Comparison of ENCODE assay signal across 9 mouse cellular contexts in the genomic region with DNA sequence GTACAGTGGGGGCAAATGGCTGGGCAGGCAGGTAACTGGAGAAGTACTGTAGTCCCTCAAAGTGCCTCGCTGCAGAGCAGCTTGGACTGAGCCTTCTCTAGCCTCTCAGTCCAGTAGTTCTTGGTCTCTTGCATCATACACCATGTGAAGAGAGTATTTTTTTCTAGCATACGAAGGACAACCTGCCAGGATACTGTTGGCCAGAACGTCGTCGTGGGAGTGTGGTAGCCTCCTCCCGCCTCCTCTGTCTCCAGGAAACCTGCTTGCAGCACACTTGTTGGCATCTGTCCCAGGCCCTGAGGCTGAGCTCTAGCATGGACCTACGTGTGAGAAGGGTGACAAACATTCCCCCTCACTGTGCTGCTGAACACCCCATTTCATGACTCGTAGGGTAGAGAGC. TPM values are rescaled to one million over a fixed set of nuclear protein-coding genes. Genes with fewer than 3 reads are reported as not detected.
A peak's percentile ranks its signal among the peaks of the same experiment; 100 is the strongest.
DNase-seq lines count a peak whose midpoint lies in the region; ATAC-seq lines count a peak whose summit lies in the region.
"Had no signal": no experiment of that assay in that cellular context is flagged by ENCODE, and none has a peak within 500 bp of the region (broad histone marks: within the 10 kb centered on the region; RNA-seq: fewer than 3 reads in every experiment).

No protein-coding gene starts in this region.

- H3K27me3 ChIP-seq in intestine, embryonic 16.5 days (replicated peaks; ENCODE audit: control insufficient read depth, insufficient read depth, low read length) = no peaks in the 10 kb centered on the region
- no peaks in the 10 kb centered on the region for H3K27me3 ChIP-seq in intestine, embryonic 15.5 days (replicated peaks)
- H3K27me3 ChIP-seq: neural tube, embryonic 13.5 days had no signal

- peaks cover 8% of the 10 kb centered on the region for H3K4me1 ChIP-seq in intestine, embryonic 16.5 days (ENCODE audit: control insufficient read depth, insufficient read depth, low read length)
- 0 out of 2 replicates have a peak, but pooled peaks cover 9% of the 10 kb centered on the region for H3K4me1 ChIP-seq in intestine, embryonic 15.5 days (replicated peaks)

- DNase-seq in adrenal gland, adult 2 months = peak; percentile 83
- peak; percentile 82 for DNase-seq in gonadal fat pad, adult 2 months (ENCODE audit: low read depth)
- DNase-seq in left cerebral cortex, postnatal 25 days (ENCODE audit: low spot score in 2 of 2) = peak; percentile 62 to 89
- DNase-seq in right cerebral cortex, postnatal 4 days = peak; percentile 34
- no peak for DNase-seq in thymus, postnatal 25 days
- no peak for DNase-seq in spleen, adult 18-20 months

- 54% methylated on average over 8 of the region's 8 CpGs for WGBS in intestine, embryonic 16.5 days
- 60% methylated on average over 8 of the region's 8 CpGs for WGBS in intestine, embryonic 15.5 days

- H3K9ac ChIP-seq in intestine, embryonic 16.5 days (ENCODE audit: low read depth, low read length) = no peak overlapping the region
- no peak overlapping the region for H3K9ac ChIP-seq in intestine, embryonic 15.5 days
- H3K9ac ChIP-seq: neural tube, embryonic 13.5 days had no signal

- 0 out of 2 replicates have a peak overlapping the region, but pooled peaks have one; percentile 8 for H3K27ac ChIP-seq in intestine, embryonic 16.5 days (ENCODE audit: low read length)
- H3K27ac ChIP-seq in intestine, embryonic 15.5 days = no peak overlapping the region
- H3K27ac ChIP-seq: neural tube, embryonic 13.5 days had no signal

- peak; percentile 10; the same call in 1 of the 2 replicates for ATAC-seq in intestine, embryonic 16.5 days
- no peak for ATAC-seq in intestine, embryonic 15.5 days

- H3K4me2 ChIP-seq in intestine, embryonic 16.5 days (ENCODE audit: low read depth, low read length) = no peak overlapping the region
- H3K4me2 ChIP-seq in intestine, embryonic 15.5 days (replicated peaks) = no peak overlapping the region
- H3K4me2 ChIP-seq: neural tube, embryonic 13.5 days had no signal

- no peak overlapping the region for H3K4me3 ChIP-seq in intestine, embryonic 16.5 days (ENCODE audit: low read length)
- no peak overlapping the region for H3K4me3 ChIP-seq in intestine, embryonic 15.5 days (replicated peaks)
- H3K4me3 ChIP-seq: neural tube, embryonic 13.5 days had no signal

- peaks cover 10% of the 10 kb centered on the region for H3K36me3 ChIP-seq in intestine, embryonic 16.5 days (ENCODE audit: control insufficient read depth, insufficient read depth, low read length)
- H3K36me3 ChIP-seq in intestine, embryonic 15.5 days = peaks cover 21% of the 10 kb centered on the region

- H3K9me3 ChIP-seq in intestine, embryonic 16.5 days (ENCODE audit: control insufficient read depth, low read length) = no peaks in the 10 kb centered on the region
- no peaks in the 10 kb centered on the region for H3K9me3 ChIP-seq in intestine, embryonic 15.5 days
- H3K9me3 ChIP-seq: neural tube, embryonic 13.5 days had no signal

- intact Hi-C loops in left cerebral cortex, postnatal 25 days (cut with DNase I) = no loop called here

RNA-seq across cellular contexts. Expression of a gene that starts 6.5 kb away (rescaled TPM):
- 115 and 118 TPM in 2 replicates for polyA plus RNA-seq in intestine, embryonic 16.5 days (2015; fragmentation: Nextera tagmentation; extraction: Ambion mirVana)
- polyA plus RNA-seq in intestine, embryonic 15.5 days (2015; fragmentation: Nextera tagmentation; extraction: Ambion mirVana) = 61.6 and 76.4 TPM in 2 replicates
- total RNA-seq in adrenal gland, adult 2 months (2021) = 10 to 100 TPM in 1 of 2 experiments, 1 to 10 TPM in 1; 9.2 to 26.1 TPM
- polyA plus RNA-seq in adrenal gland, adult 2 months (2012; rRNA removed) = 16.8 and 20.1 TPM in 2 replicates
- polyA plus RNA-seq in gonadal fat pad, adult 2 months (2012; rRNA removed) = 28.3 and 35.8 TPM in 2 replicates
- total RNA-seq in left cerebral cortex, postnatal 25 days (2021) = 10 to 100 TPM in 1 of 2 experiments, 1 to 10 TPM in 1; 7.5 to 10.9 TPM

RNA-seq across cellular contexts. Expression of a gene that starts 17.0 kb away (rescaled TPM):
- 29.9 and 31.6 TPM in 2 replicates for polyA plus RNA-seq in intestine, embryonic 16.5 days (2015; fragmentation: Nextera tagmentation; extraction: Ambion mirVana)
- 31.7 and 33.2 TPM in 2 replicates for polyA plus RNA-seq in intestine, embryonic 15.5 days (2015; fragmentation: Nextera tagmentation; extraction: Ambion mirVana)
- total RNA-seq in adrenal gland, adult 2 months (2021) = 10 to 100 TPM in 1 of 2 experiments, 1 to 10 TPM in 1; 3.0 to 13.9 TPM
- polyA plus RNA-seq in adrenal gland, adult 2 months (2012; rRNA removed) = 10.9 and 15.3 TPM in 2 replicates
- polyA plus RNA-seq in gonadal fat pad, adult 2 months (2012; rRNA removed) = 98.6 and 103 TPM in 2 replicates
- under 1 TPM; 0.34 to 0.53 TPM for total RNA-seq in left cerebral cortex, postnatal 25 days (2021)

RNA-seq across cellular contexts. Expression of a gene that starts 22.9 kb away (rescaled TPM):
- polyA plus RNA-seq in intestine, embryonic 16.5 days (2015; fragmentation: Nextera tagmentation; extraction: Ambion mirVana) = 189 and 191 TPM in 2 replicates
- polyA plus RNA-seq in intestine, embryonic 15.5 days (2015; fragmentation: Nextera tagmentation; extraction: Ambion mirVana) = 156 and 161 TPM in 2 replicates
- total RNA-seq in adrenal gland, adult 2 months (2021) = 100 to 1,000 TPM; 102 to 118 TPM
- polyA plus RNA-seq in adrenal gland, adult 2 months (2012; rRNA removed) = 313 and 413 TPM in 2 replicates
- polyA plus RNA-seq in gonadal fat pad, adult 2 months (2012; rRNA removed) = 419 and 470 TPM in 2 replicates
- 10 to 100 TPM; 25.4 to 30.8 TPM for total RNA-seq in left cerebral cortex, postnatal 25 days (2021)

RNA-seq across cellular contexts. Expression of a gene that starts 26.1 kb away (rescaled TPM):
- 5.1 and 7.3 TPM in 2 replicates for polyA plus RNA-seq in intestine, embryonic 16.5 days (2015; fragmentation: Nextera tagmentation; extraction: Ambion mirVana)
- 7.7 and 9.1 TPM in 2 replicates for polyA plus RNA-seq in intestine, embryonic 15.5 days (2015; fragmentation: Nextera tagmentation; extraction: Ambion mirVana)
- total RNA-seq in adrenal gland, adult 2 months (2021) = 1 to 10 TPM in 1 of 2 experiments, under 1 TPM in 1; 0.78 to 2.0 TPM
- 1.3 and 2.6 TPM in 2 replicates for polyA plus RNA-seq in adrenal gland, adult 2 months (2012; rRNA removed)
- polyA plus RNA-seq in gonadal fat pad, adult 2 months (2012; rRNA removed) = 4.3 and 5.7 TPM in 2 replicates
- 1 to 10 TPM; 7.6 TPM for total RNA-seq in left cerebral cortex, postnatal 25 days (2021)

RNA-seq across cellular contexts. Expression of a gene that starts 28.1 kb away (rescaled TPM):
- 57.5 and 67.5 TPM in 2 replicates for polyA plus RNA-seq in intestine, embryonic 16.5 days (2015; fragmentation: Nextera tagmentation; extraction: Ambion mirVana)
- 70.5 and 71.5 TPM in 2 replicates for polyA plus RNA-seq in intestine, embryonic 15.5 days (2015; fragmentation: Nextera tagmentation; extraction: Ambion mirVana)
- total RNA-seq in adrenal gland, adult 2 months (2021) = 10 to 100 TPM; 48.4 to 50.5 TPM
- polyA plus RNA-seq in adrenal gland, adult 2 months (2012; rRNA removed) = 11.7 and 13.8 TPM in 2 replicates
- 25.9 and 27.9 TPM in 2 replicates for polyA plus RNA-seq in gonadal fat pad, adult 2 months (2012; rRNA removed)
- total RNA-seq in left cerebral cortex, postnatal 25 days (2021) = 10 to 100 TPM; 19.9 to 20.2 TPM

Comparison
In these comparisons a context has a peak if more than half of its experiments do, and no peak if none do; other contexts are left out.
1. DNase-seq: peak in adrenal gland, adult 2 months (single experiment), gonadal fat pad, adult 2 months (single experiment), left cerebral cortex, postnatal 25 days (2 of 2) and right cerebral cortex, postnatal 4 days (single experiment); none in thymus, postnatal 25 days (single experiment) and spleen, adult 18-20 months (0 of 2).